Mouse (Mus musculus): ENCODE data around the gene A4gnt.
"Not testable (repeated sequence)": the region's sequence is repeated elsewhere in the genome, so short reads cannot be mapped to it uniquely, and the experiment has no call there.

A4gnt gene

DNA sequence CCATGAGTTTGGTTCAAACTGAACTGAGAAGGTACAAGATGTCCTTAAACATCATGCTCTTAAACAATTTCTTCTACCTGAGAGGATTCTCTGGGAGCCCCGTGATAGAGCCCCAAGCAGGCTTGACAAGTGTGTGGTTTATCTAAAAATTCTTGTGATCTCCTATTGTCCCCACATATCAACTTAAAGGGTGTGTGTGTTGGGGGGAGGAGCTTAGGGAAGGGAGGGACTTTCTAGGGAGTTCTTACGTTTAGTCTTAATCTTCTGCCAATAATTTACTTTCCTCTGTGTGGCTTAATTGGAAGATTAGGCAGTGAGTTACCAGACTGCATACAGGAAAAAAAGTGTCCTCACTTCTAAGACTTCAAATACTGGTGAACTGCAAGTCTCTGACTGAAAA lies at the start of gene A4gnt:
Gene A4gnt, plus strand, starts transcription at position 301 of the 400 bp plus-strand sequence.
- no peak for DNase-seq (ENCODE audit: low spot score)

DNA sequence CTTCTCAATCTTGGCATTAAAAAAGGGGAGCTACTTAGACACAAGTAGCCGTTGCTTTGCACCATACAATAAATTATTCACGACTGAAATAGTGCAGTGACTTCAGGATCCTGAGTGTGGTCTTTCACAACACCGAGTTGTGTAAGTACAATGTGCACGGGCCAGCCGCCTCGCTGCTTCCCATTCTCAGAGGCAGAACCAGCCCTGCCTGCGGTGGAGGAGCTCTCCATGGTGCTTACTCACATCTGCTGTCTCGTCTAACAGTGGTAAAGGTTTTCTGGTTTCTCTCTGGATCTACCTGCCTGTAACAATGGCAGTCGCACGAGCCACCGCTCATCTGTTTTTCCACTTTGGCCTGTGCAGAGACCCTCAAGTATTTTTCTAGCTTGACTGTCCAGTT lies 48.6 kb upstream of the A4gnt start:
- peak; percentile 50 for DNase-seq (ENCODE audit: low spot score)

DNA sequence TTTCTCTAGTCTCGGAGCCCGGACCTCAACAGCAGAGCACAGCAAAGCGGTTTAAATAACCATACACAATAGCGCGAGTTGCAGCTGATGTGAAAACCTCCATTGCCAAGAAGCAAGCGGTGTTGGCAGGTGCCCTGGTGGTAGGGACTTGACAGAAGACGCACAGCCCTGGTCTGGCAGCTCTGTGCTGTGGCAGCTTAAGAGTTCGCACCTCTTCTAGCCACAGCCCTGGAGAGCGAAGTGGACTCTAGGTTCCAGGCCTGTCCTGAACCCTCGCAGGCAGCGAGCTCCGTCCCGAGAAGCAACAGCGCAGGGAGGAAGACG lies 44.3 kb upstream of the A4gnt start:
- no peak for DNase-seq (ENCODE audit: low spot score)

DNA sequence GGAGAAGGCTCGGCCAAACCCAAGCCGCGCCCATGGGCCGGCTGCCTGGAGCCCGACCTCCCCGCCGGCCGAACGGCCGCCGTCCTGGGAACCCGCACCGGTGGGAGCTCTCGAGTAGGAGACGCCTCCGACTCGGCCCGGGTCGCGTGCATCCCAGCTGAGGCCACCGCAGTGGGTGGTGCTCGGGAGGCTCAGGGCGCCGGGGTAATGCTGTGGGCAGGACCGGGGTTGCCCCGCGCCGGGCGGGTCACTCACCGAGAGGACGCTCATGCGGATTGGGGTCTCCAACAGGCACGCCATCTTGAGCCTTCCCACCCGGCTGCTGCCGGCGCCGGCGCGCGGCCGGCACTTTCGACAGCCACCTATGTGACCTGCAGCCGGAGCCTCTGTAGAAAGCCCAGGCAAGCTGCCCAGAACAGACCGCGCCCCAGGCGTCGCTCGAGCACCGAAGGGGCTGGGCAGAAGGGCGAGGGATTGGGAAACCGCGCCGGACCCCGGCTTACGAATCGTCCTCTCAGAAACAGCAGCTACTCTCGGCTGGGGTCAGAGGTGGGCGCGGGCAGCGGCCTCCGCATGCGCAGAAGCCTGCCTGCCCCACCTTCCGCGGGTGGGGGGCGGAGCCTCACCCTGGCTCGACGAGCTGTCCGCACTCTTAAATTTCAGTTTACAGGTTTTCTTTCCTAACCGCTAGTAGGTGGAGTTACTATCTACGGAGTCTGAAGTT lies 43.8 kb upstream of the A4gnt start, which contains the start of gene Armc8:
Gene Armc8, minus strand, starts transcription at position 553 of the 724 bp plus-strand sequence.
- peak; percentile 93 for DNase-seq (ENCODE audit: low spot score)

DNA sequence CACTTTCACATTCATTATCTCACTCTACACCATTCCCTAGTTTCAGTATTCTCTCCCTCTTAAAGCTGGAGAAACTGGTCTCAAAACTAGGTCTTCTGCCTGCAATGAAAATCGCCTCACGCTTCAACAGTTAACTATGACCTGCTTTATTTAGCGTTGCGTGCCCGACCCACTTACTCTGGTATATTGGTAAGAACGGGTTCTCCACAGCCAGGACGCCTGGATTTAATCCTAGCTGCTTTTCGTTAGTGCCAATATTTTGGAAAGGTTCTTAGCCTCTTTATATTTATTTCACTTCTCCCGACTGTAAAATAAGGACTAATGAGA lies 43.3 kb upstream of the A4gnt start:
- no peak for DNase-seq (ENCODE audit: low spot score)

DNA sequence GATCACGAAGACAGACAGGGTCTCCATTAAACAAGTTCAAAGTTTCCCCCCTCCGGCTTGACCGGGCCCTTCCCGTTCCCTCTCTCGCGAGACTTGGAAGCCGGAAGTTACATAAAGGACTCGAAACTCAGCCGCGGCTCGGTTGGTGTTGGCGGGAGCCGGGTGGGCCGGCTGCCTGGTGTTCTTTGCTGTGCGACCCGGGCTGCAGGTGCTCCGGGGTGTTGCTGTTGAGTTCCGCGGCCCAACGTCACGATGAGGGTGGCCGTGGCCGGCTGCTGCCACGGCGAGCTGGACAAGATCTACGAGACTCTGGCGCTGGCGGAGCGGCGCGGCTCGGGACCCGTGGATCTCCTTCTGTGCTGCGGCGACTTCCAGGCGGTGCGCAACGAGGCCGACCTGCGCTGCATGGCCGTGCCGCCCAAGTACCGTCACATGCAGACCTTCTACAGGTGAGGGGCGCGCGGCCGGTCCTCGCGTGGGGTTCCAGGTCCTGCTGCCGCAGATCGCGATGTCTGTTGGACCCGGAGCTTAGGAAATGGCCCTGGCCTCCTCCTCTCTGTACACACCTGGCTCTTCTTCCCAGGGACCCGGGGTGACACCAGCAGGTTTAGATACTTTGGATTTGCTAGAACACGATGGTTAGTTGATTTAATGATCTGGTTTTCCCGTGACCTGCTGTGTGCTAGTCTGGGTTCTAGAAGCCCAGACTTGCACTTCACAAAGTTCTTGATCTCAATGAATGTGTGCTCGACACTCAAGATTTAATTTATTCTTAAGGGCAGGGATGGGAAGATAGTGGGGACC lies 36.4 kb upstream of the A4gnt start, which contains the start of gene Dbr1:
Gene Dbr1, plus strand, starts transcription at position 123 of the 804 bp plus-strand sequence.
- DNase-seq (ENCODE audit: low spot score), result peak; percentile 88

DNA sequence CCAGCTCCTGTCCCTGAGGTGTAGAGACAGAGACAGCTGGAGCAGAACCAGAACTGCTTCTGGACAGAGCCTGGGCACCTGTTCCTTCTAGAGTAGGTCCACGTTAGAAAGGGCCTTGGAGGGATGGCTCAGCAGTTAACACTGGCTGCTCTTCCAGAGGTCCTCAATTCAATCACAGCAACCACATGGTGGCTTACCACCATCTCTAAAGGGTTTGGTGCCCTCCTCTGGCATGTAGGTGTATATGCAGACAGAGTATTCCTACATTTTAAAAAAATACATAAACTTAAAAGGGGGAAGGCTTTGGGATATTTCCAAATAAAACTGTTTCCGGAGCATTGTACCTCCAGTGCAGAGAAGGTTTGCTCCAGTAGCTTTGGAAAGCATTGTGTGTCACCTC lies 31.6 kb upstream of the A4gnt start:
- DNase-seq (ENCODE audit: low spot score), result peak; percentile 41

DNA sequence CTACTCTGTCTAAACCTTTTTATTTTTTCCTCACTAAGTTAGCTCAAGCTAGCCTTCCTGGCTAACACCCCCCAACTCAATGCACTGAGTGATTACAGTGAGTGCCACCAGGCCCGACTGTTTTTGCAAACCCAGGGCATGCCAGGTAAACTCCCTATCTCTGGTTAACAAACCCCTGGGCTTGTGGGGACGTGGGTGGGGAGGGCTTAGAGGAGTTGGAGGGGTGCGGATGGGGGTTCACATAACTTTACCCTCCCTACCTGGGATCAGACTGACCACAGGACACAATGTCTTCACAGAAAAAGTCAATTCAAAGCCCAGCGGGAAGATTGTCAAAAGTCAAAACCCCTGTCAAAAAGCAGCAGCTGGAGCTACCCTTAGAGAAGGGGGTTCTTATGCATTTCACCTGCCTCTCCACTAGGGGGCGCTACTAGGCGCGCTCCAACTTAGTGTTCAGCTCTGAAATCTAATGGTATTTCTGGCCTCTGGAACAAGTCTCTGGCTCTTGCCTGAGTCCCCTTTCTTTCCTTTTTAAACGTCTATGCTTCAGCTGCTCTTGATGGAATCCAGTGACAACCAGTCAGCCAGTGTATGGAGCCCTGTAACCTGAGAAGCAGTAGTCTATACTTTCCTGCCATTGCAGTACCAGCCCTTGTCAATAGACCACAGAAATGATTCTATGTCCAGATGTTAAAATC lies 24.6 kb upstream of the A4gnt start:
- DNase-seq (ENCODE audit: low spot score), result peak; percentile 48

DNA sequence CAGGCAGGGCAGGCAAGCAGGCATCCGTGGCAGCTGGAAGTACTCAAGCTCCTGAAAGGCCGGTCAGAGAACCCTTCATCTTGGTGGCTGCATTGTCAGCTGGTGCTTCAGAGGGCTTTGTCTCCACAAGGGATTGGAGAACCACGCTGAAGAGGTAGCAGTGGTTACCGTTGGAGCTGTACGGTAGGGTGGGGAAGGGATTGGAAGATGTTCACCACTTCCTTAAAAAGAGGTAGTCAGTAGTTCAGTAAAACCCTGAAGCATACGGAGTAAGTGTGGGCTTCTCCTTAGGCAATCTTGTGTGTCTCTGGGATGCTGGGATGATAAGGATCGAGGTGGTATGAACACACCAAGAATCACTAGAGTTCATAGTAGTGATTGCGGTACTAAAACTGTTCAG lies 21.2 kb upstream of the A4gnt start:
- no peak for DNase-seq (ENCODE audit: low spot score)

DNA sequence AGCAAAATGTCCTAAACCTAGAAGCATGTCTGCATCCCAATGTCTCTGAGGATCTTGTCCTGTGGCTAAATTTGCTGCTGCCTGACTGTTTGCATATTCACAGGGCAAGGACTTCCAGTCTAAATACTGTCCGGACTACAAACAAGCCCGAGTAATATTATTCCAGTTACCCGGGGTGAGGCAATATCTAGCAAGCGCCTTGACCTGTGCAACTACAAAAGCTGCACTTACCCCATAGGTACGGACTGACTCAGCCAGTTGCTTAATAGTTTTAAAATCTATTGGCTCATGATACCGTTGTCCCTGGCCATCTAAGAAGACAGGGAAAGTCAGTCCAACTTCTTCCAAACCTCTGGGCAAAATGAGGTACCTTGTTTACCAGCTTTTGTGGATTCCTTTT lies 13.2 kb upstream of the A4gnt start:
- not testable (repeated sequence) for DNase-seq (ENCODE audit: low spot score)

DNA sequence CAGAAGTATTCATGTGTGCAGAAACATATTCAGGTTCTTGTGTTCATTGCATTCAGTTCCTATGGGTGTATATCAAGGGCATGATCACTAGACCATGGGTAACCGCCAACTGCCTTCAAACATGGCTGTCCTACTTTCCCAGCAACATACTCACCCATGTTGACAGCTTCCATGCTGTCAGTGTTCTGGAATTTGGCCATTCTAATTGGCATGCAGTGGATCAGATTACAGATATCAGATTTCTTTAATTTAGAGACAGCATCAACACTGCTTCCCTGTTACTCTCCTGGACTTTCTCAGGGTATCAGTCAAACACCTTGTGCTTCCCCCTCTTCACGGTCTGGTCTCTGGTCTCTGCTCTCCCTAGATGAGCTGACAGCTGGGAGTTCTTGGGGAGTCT lies 8.7 kb upstream of the A4gnt start:
- DNase-seq (ENCODE audit: low spot score), result no peak

DNA sequence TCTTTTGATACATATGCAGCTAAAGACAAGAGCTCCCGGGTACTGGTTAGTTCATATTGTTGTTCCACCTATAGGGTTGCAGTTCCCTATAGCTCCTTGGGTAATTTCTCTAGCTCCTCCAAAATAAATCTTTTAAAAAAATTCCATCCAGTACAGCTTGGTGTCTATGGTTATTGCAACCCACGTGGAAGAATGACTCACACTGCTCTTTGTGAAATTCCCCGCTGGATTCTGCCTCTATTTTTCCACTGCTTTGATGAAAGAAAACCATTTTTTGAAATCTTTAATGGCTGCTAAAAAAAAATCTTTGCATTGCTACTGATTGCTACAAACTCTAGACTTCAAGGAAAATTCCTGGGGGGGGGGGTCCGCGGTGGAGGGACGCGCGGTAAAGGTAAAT lies 7.4 kb downstream of the A4gnt start:
- no peak for DNase-seq (ENCODE audit: low spot score)

DNA sequence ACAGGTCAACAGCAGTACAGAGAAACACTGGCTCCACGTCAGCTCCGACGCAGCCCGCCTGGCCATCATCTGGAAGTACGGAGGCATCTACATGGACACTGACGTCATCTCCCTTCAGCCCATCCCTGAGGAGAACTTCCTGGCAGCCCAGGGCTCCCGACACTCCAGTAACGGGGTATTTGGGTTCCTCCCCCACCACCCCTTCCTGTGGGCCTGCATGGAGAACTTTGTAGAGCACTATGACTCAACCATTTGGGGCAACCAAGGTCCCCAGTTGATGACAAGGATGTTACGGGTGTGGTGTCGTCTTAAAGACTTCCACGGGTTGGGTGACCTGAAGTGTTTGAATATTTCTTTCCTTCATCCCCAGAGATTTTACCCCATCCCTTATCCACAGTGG lies 7.9 kb downstream of the A4gnt start:
- no peak for DNase-seq (ENCODE audit: low spot score)

DNA sequence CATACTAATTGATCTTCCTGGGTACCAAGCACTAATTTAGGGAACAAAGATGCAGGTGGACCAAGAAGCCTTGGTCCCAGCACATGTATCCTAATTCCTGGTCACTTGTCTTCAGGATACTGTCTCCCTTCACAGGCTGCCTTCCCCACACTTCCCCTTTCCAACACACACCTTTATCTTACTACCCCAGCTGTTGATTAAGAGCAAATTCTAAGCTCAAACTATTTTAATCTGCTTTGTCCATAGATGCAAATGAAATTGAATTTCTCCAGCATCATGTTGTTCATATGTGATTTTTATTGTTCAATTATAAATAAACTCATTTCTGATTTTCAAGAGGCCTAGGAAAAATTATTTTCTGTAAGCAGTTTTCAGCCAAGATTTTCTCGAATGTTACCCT lies 9.7 kb downstream of the A4gnt start:
- no peak for DNase-seq (ENCODE audit: low spot score)

DNA sequence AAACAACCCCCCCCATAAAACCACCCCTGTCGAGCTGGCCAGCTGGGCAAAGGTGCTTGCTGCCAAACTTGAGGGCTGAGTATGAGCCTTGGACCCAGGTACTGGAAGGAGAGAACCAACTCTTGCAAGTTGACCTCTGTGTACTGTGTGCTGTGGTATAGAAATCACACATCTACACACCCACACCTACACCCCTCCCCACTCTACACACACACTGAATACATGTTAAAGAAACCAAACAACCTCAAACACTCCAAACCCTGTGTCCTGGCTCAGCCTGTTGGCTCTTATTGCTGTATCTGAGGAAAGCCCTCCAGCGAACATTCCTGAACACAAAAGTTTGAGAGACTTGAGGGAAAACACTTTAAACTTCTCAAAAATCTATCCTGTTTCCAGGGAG lies 10.7 kb downstream of the A4gnt start:
- DNase-seq (ENCODE audit: low spot score), result no peak

DNA sequence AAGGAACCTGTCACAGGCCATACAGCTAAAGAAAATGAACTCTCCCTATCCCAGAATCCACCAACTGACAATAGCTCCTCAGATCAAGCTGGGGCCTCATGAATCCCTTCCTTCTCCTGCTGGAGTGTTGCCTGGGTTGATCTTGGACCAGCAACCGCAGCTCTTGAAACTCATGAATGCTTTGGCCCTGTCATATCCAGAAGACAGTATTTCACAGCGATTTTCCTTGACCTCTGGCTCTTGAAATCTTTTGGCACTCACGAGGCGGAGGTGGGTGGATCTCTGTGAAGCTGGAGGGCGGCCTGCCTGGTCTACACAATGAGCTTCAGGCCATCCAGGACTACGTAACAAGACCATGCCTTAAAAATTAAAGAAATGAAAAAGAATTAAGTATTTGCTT lies 11.8 kb downstream of the A4gnt start:
- no peak for DNase-seq (ENCODE audit: low spot score)

DNA sequence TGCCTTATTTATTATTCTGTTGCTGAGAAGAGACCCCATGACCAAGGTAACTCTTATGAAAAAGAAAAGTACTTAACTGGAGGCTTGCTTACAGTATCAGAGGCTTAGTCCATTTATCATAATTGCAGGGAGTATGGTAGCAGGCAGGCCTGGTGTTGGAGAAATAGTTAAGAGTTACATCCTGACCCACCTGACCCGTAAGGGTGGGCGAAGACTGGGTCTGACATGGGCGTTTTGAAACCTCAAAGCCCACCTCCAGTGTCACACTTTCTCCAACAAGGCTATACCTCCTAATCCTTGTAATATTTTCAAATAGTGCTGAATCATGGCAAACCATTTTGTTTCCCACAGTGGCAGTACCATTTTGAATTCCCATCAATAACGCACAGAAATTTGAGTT lies 16.3 kb downstream of the A4gnt start:
- DNase-seq (ENCODE audit: low spot score), result no peak

DNA sequence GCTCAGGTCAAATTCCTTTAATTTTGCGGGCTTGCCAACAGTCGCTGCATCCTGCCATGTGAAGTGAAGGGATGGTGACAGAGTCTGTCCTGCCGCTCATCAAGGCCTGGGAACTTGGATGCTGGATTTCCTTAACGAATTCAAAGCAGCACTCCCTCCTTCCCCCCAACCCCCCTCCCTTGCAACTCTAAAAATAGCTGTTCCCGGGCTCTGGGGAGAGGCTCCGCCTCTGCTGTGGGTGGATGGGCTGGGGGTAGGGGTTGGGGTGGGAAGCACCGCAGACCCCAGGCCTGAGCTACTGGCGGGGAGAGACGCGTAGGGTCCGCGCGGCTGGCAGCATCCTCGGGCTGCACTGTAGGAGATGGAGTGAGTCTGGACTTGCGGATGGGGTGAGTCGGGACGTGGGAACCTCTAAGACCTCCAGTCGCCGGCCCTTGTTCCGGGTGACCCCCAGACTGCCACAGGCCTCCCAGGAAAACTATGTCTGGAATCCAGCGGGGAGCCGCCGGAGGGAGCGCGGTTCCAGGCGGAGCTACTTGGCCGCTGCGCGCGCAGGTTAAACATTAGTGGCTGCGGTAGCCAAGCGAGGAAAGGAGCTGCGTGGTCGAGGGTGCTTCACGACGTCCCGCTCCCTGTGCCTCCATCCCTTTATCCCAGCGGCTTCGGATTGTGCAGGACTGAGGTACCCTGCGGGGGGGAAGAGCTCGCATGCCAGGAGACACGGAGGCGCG lies 17.1 kb downstream of the A4gnt start, which contains the start of gene Dzip1l:
Gene Dzip1l, plus strand, starts transcription at position 216 of the 731 bp plus-strand sequence.
- DNase-seq (ENCODE audit: low spot score), result no peak

DNA sequence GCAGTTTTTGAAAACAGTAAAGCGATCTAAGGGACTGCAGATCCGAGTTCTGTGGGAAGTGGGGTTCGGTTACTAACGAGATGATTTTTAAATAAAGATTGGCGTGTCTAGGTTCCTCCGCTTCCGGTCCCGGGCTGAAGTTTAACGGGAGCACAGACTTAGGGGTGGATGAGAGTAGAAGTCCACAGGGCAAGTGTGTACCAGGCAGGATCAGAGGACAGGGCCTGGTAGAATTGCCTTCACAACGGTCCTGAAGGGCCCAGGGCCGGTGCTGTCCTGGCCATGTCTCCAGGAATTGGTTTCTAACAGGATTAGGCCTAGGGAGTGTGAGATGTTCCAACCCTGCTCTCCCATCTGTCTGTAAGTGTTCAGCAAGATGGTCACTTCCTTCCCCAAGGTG lies 17.8 kb downstream of the A4gnt start:
- DNase-seq (ENCODE audit: low spot score), result no peak

DNA sequence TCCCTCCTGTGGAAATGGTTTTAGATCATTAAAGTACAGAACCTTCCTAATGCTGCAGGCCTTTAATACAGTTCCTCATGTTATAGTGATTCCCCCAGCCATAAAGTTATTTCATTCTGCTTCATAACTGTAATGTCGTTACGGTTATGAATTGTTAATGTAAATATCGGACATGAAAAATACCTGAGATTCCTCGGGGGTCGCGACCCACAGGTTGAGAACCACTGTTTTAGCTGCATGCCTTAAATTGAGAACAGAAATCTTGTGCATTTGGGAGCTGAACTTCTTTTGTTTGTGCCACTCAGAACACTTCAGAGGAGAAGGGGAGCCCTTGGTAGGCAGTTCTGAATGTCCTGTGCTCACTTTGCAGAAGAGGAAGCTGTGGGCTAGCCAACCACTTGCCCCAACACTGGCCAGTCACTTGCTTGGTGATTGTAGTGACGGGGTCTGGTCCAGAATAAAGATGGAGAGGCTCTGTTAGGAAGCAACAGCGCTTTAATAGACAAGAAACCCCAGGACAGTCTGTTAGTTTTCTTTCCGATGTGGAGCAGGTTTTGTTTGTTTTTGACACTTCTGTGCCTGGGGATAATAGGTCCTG lies 18.3 kb downstream of the A4gnt start:
- DNase-seq (ENCODE audit: low spot score), result no peak

DNA sequence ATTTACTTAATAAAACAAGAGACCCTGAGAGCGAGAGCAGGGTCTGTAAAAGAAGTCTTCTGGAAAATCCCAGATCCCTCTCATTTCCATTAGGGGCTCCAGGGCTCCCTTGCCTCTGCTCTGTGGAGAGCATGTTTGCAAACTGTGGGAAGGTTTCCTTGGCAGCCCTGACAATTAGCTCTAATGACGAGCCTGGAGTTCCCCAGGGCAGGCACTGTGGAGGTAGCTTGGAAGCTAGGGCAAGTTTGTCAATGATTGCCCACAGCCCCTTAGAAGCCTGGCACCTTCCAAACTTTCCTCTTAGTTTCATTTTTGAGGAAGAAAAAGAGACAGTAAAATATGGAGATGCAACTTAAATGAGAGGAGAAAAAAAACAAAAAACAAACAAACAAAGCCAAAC lies 19.5 kb downstream of the A4gnt start:
- DNase-seq (ENCODE audit: low spot score), result no peak

DNA sequence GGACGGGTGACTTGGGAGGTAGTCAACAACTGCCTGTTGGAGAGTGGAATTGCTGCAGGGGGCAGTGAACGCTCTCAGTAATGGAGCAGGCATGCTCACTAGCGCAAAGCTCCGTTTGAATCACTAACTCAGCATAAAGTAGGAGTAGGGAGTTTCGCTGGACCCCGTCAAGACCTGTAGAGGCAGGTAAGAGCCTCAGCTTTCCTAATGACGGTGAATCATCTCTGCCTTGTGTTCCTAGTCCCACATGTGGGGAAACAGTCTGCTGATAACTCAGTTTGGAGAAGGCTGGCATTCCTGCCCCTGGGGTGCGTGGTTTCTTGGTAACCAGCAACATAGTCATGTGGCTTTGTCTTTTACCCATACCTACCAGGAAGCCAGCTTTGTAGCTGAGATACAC lies 20.0 kb downstream of the A4gnt start:
- DNase-seq (ENCODE audit: low spot score), result no peak
